Mouse (Mus musculus) embryonic facial prominence, embryonic 12.5 days (tissue): ENCODE results near the gene Nucb1. TPM values are rescaled to one million over a fixed set of nuclear protein-coding genes. Genes with fewer than 3 reads are reported as not detected.
A peak's percentile ranks its signal among the peaks of the same experiment; 100 is the strongest.
"Not testable (repeated sequence)": the region's sequence is repeated elsewhere in the genome, so short reads cannot be mapped to it uniquely, and the experiment has no call there.

Experiments
- ATAC-seq: fragments of 200-750 bp; cut with Nextera tagmentation; 2 replicates; pipeline ENCODE4 v1.8.0; 2017; ENCODE audit not compliant: insufficient number of reproducible peaks, insufficient read depth, low FRiP score, low TSS enrichment
- H3K27ac ChIP-seq: fragments of 300-500 bp; sonication (generic); 2 replicates; pipeline ENCODE4 v1.5.1; 2016; ENCODE audit warnings: mild to moderate bottlenecking
- H3K27me3 ChIP-seq: fragments of 300-500 bp; sonication (generic); 2 replicates; pipeline ENCODE4 v1.6.1; 2016; ENCODE audit warnings: mild to moderate bottlenecking, moderate library complexity
- H3K36me3 ChIP-seq: fragments of 300-500 bp; sonication (generic); 2 replicates; pipeline ENCODE4 v1.6.1; 2016; ENCODE audit warnings: mild to moderate bottlenecking
- H3K4me1 ChIP-seq: fragments of 300-500 bp; sonication (generic); 2 replicates; pipeline ENCODE4 v1.6.1; 2016
- H3K4me2 ChIP-seq: fragments of 300-500 bp; sonication (generic); replicated peaks from 2 replicates; pipeline ENCODE4 v1.6.1; 2016; ENCODE audit warnings: mild to moderate bottlenecking, moderate library complexity
- H3K4me3 ChIP-seq: fragments of 300-500 bp; sonication (generic); 2 replicates; pipeline ENCODE4 v1.5.1; 2016; ENCODE audit warnings: mild to moderate bottlenecking
- H3K9ac ChIP-seq: fragments of 300-500 bp; sonication (generic); 2 replicates; pipeline ENCODE4 v1.6.1; 2016; ENCODE audit warnings: mild to moderate bottlenecking, moderate library complexity
- H3K9me3 ChIP-seq: fragments of 300-500 bp; sonication (generic); 2 replicates; pipeline ENCODE4 v1.6.1; 2016; ENCODE audit warnings: mild to moderate bottlenecking, moderate library complexity
- WGBS: fragments of 180-500 bp; shearing (Covaris S2); methylation state at CpG from one replicate; pipeline ENCODE4 v1.1.7; 2016; 5-methylcytosine and 5-hydroxymethylcytosine counted together
- polyA plus RNA-seq: library from polyadenylated mRNA; unstranded; fragments of >200 nt; fragmentation: Nextera tagmentation; extraction: Ambion mirVana; gene quantifications from 2 replicates; pipeline ENCODE4 v1.2.1, GENCODE M21; 2016

Gene Nucb1
- polyA plus RNA-seq, 1 experiment from 2014 or later: 172 TPM

DNA sequence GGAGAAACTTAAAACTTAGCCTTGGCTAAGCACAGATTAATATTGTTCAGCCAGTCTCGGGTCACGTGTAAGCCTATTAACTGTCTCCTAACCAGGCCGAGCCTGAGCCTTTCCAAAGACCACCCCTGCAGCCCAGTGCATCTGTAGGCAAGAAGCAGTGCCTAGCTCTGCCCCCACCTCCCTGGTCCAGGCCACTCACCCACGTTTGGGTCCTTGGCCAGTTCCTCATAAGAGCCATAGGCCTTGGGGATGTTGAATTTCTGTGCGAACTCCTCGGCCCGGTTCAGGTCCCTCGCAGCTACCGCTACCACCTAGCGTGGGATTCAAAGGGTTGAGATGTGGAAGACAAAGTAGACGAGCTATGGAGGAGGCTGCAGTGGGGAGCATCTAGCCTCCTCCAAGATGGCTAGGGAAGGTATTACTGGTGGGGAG is 22.3 kb downstream of the Nucb1 start:
- Histone ChIP-seq H3K27ac (peak overlapping the region; percentile 83), H3K4me3 (peak overlapping the region; percentile 42), H3K9ac (peak overlapping the region; percentile 53; the same call in 1 of the 2 replicates), H3K27me3 (no peaks in the 10 kb centered on the region), H3K4me2 (peak overlapping the region; percentile 61), H3K4me1 (peaks cover 10% of the 10 kb centered on the region), H3K36me3 (peaks cover 10% of the 10 kb centered on the region), H3K9me3 (no peaks in the 10 kb centered on the region)
- 0 out of 2 replicates have a peak, but pooled peaks have one; percentile 18 for ATAC-seq
- WGBS: 22% methylated on average over 11 of the region's 11 CpGs

- Histone ChIP-seq H3K4me3 (no peak within 1 kb of the TSS), H3K27ac (0 out of 2 replicates have a peak within 1 kb of the TSS, but pooled peaks have one; percentile 30), H3K4me2 (no peak within 1 kb of the TSS), H3K36me3 (peaks cover under 1% of the 10 kb centered on the region; the same call in 1 of the 2 replicates), H3K9me3 (no peaks in the 10 kb centered on the region), H3K4me1 (peaks cover 10% of the 10 kb centered on the region), H3K27me3 (no peaks in the 10 kb centered on the region), H3K9ac (no peak within 1 kb of the TSS)
- no peak for ATAC-seq
- WGBS: 77% methylated on average over 12 of the region's 12 CpGs
Measured at GRCm38 (mm10) chr7:45486761-45487415, 23.3 kb downstream of the Nucb1 start, which contains the start of gene Gm45808. Gene Gm45808 (minus strand): TSS chr7:45486811.

DNA sequence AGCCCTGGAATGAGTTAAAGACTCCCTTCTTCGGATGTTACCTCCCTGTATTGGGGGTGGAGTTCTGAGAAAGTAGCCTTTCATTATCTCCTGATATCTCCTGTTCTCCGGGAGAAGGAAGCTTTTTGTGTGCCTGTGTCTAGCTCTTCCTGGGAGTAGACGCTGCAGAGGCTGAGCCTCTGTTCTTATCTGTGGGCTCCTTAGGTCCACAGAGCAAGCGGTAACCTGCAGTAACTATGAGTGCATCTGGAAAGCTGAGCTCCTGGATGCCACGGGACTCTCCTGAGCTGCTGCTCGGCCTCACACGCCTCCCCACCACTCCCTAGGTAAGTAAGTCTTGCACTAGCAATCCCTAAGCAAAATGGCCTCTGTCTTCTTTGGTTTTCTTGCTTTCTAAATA is 24.0 kb downstream of the Nucb1 start:
- Histone ChIP-seq H3K9ac (no peak overlapping the region), H3K27ac (no peak overlapping the region), H3K9me3 (no peaks in the 10 kb centered on the region), H3K27me3 (no peaks in the 10 kb centered on the region), H3K36me3 (no peaks in the 10 kb centered on the region), H3K4me2 (no peak overlapping the region), H3K4me1 (peaks cover 8% of the 10 kb centered on the region), H3K4me3 (no peak overlapping the region)
- no peak for ATAC-seq
- WGBS: 72% methylated on average over 7 of the region's 7 CpGs

GRCm38 (mm10) chr7:45484985-45485384 is 25.2 kb downstream of the Nucb1 start:
- not testable (repeated sequence) for H3K27me3 ChIP-seq, ATAC-seq, H3K36me3 ChIP-seq, H3K4me1 ChIP-seq, H3K9me3 ChIP-seq, H3K4me3 ChIP-seq, H3K27ac ChIP-seq, H3K4me2 ChIP-seq, H3K9ac ChIP-seq
- 94% methylated on average over 5 of the region's 5 CpGs for WGBS

DNA sequence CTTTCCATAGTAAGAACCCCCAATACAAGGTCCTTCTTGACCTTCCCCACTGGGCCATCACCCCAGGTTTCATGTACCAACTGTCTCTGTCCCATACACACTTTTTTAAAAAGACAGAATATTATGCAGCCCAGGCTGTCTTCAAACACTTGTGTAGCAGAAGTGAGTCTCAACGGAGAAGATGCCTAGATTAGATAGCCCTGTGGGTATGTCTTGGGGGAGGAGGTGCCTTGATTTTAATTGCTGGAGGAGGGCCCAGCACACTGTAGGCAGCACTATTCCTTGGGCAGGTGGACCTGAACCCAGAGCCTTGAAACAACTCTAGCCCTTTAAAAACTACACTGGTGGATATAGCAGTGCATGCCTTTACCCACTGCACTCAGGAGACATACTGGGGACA is 28.0 kb downstream of the Nucb1 start:
- no peaks in the 10 kb centered on the region for H3K27me3 ChIP-seq
- ATAC-seq: no peak
- H3K9ac ChIP-seq: no peak overlapping the region
- no peaks in the 10 kb centered on the region for H3K36me3 ChIP-seq
- no peak overlapping the region for H3K27ac ChIP-seq
- H3K4me1 ChIP-seq: no peaks in the 10 kb centered on the region
- H3K4me2 ChIP-seq: no peak overlapping the region
- 83% methylated on average over 1 of the region's 1 CpGs for WGBS
- H3K9me3 ChIP-seq: no peaks in the 10 kb centered on the region
- H3K4me3 ChIP-seq: no peak overlapping the region

- H3K4me2 ChIP-seq: no peak within 1 kb of the TSS
- no peaks in the 10 kb centered on the region for H3K27me3 ChIP-seq
- H3K4me3 ChIP-seq: no peak within 1 kb of the TSS
- H3K36me3 ChIP-seq: no peaks in the 10 kb centered on the region
- ATAC-seq: peak; percentile 48; the same call in 1 of the 2 replicates
- no peaks in the 10 kb centered on the region for H3K4me1 ChIP-seq
- no peaks in the 10 kb centered on the region for H3K9me3 ChIP-seq
- no peak within 1 kb of the TSS for H3K9ac ChIP-seq
- 55% methylated on average over 13 of the region's 15 CpGs for WGBS
- no peak within 1 kb of the TSS for H3K27ac ChIP-seq
Measured at GRCm38 (mm10) chr7:45481374-45481927, 28.8 kb downstream of the Nucb1 start, which contains the start of gene Tulp2. Gene Tulp2 (plus strand): TSS chr7:45481877.

GRCm38 (mm10) chr7:45480310-45480709 is 29.9 kb downstream of the Nucb1 start:
- H3K4me1 ChIP-seq, H3K27ac ChIP-seq, H3K9ac ChIP-seq, ATAC-seq, H3K4me3 ChIP-seq, H3K4me2 ChIP-seq, H3K9me3 ChIP-seq, H3K27me3 ChIP-seq, H3K36me3 ChIP-seq: not testable (repeated sequence)
- WGBS: 79% methylated on average over 4 of the region's 4 CpGs

DNA sequence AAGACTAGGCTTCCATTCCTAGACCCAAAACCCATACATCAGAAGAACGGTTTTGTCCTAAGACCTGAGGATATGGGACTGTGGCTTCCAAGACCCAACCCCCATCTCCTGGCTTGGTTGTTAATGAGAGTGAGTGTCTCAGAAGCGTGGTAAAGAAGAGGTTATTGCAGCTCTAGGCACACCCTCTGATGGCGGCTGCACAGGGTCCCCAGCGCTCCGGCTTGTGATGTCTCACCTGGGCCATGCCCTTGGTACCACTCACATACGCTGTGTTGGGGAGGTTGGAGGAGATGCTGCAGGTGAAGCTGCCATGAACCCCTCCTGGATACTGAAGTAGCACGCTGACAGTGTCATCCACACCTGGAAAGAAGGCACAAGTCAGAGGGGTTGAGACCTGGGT is 31.4 kb downstream of the Nucb1 start:
- H3K9ac ChIP-seq: no peak overlapping the region
- no peak for ATAC-seq
- H3K9me3 ChIP-seq: no peaks in the 10 kb centered on the region
- no peaks in the 10 kb centered on the region for H3K4me1 ChIP-seq
- no peaks in the 10 kb centered on the region for H3K36me3 ChIP-seq
- no peak overlapping the region for H3K4me2 ChIP-seq
- H3K27ac ChIP-seq: no peak overlapping the region
- WGBS: 92% methylated on average over 7 of the region's 7 CpGs
- H3K27me3 ChIP-seq: no peaks in the 10 kb centered on the region
- no peak overlapping the region for H3K4me3 ChIP-seq

DNA sequence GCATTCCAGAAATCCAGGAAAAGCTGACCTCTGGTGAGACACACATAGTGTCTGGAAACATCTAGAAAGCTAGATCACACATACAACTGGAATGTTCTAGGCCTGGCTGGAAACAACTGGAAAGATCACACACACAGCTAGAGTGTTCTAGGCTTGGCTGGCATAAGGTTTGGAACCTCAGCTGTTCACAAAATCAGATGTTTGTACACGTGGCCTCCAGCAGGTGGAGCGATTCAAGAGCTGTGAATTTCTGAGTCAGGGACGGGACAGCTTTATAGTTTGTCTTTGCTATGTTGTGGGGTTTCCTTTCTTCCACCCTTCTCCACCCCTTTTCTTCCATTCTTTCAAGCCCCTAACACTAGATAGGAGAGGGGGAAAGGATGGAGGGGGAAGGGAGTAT is 33.2 kb downstream of the Nucb1 start:
- no peak for ATAC-seq
- Histone ChIP-seq H3K4me3 (no peak overlapping the region), H3K9me3 (no peaks in the 10 kb centered on the region), H3K27me3 (no peaks in the 10 kb centered on the region), H3K27ac (no peak overlapping the region), H3K36me3 (no peaks in the 10 kb centered on the region), H3K4me2 (no peak overlapping the region), H3K9ac (no peak overlapping the region), H3K4me1 (no peaks in the 10 kb centered on the region)
- WGBS: 12% methylated on average over 3 of the region's 3 CpGs

DNA sequence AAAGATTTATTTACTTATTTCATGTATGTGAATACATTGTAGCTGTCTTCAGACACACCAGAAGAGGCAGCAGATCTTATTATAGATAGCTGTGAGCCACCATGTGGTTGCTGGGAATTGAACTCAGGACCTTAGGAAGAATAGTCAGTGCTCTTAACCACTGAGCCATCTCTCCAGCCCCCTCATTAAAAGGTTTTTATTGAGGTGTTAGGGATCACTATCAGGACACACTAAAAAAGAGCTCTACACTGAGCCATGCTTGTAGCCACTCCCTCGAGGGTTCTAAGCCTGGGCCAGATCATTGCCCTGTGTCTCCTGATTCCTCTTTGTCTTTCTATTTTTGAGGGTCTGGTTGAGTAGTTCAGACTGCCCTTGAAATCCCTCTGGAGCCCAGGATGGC is 33.8 kb downstream of the Nucb1 start:
- Histone ChIP-seq H3K27me3 (no peaks in the 10 kb centered on the region), H3K4me2 (no peak overlapping the region), H3K4me1 (no peaks in the 10 kb centered on the region), H3K9ac (no peak overlapping the region), H3K27ac (no peak overlapping the region), H3K9me3 (no peaks in the 10 kb centered on the region), H3K4me3 (no peak overlapping the region), H3K36me3 (no peaks in the 10 kb centered on the region)
- WGBS: 61% methylated on average over 1 of the region's 1 CpGs
- ATAC-seq: no peak

- no peaks in the 10 kb centered on the region for H3K36me3 ChIP-seq
- no peaks in the 10 kb centered on the region for H3K9me3 ChIP-seq
- 70% methylated on average over 16 of the region's 16 CpGs for WGBS
- no peak for ATAC-seq
- H3K27ac ChIP-seq: no peak overlapping the region
- H3K4me3 ChIP-seq: peak overlapping the region; percentile 17; the same call in 1 of the 2 replicates
- no peak overlapping the region for H3K9ac ChIP-seq
- H3K4me1 ChIP-seq: no peaks in the 10 kb centered on the region
- no peaks in the 10 kb centered on the region for H3K27me3 ChIP-seq
- peak overlapping the region; percentile 36 for H3K4me2 ChIP-seq
Measured at GRCm38 (mm10) chr7:45475291-45475969, 34.8 kb downstream of the Nucb1 start.

- Histone ChIP-seq H3K27ac (no peak overlapping the region), H3K4me3 (no peak overlapping the region), H3K27me3 (no peaks in the 10 kb centered on the region), H3K9me3 (no peaks in the 10 kb centered on the region), H3K4me1 (peaks cover 3% of the 10 kb centered on the region), H3K9ac (no peak overlapping the region), H3K4me2 (no peak overlapping the region), H3K36me3 (no peaks in the 10 kb centered on the region)
- WGBS: 3% methylated on average over 3 of the region's 3 CpGs
- no peak for ATAC-seq
Measured at GRCm38 (mm10) chr7:45470869-45471268, 39.3 kb downstream of the Nucb1 start.
